Mouse (Mus musculus) induced T-regulatory cell, adult 2 months (primary cell): ENCODE measurements around the gene Nck1.

Experiments
- DNase-seq: peaks from one replicate; pipeline ENCODE4 v3.0.0-alpha.2; 2012; ENCODE audit warnings: low read depth

Nck1 gene

DNA sequence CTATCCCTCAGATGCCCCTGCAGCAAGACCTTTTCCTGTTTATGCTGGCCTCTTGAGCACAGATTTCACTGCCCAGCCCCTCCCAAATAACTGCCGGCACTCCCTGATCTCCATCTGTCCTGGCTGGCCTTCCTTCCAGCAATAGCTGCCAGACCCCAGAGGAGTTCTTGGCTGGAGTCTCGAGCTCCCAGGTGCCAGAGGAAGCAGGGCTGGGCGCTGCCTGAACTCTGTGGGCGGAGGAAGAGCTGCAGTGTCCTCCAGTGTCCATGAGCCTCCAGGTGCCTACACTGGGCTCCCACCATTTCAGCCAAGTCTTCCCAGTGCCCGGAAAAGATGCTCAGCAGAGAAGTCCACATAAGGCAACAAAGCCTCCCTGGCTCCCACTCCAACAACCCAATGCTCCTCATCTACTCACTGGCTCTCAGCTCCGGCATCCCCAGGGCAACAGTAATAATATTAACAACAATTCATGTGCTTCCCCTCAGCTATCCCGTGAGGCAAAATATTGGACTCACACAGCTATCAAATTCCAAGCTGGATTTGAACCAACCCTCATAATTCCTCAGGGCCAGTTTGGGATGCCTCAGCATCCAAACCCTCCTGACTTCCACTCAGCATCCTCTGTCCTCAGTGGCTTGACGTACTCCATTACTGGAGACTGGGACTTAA, 74.9 kb downstream of the Nck1 start:
- no peak for DNase-seq

DNA sequence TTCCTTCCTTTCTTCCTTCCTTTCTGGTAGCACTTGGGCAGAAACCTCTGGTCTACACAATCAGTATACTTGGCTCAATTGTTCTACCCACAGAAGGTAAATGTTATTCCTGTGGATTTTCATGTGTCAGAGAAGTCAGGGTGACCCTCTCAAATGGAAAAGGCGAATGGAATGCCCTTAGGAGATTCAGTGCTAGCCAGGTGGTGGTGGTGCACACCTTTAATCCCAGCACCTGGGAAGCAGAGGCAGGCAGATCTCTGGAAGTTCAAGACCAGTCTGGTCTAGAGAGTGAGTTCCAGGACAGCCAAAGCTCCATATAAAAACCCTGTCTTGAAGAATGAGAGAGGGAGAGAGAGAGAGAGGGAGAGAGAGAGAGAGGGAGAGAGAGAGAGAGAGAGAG, 75.7 kb downstream of the Nck1 start:
- no peak for DNase-seq

DNA sequence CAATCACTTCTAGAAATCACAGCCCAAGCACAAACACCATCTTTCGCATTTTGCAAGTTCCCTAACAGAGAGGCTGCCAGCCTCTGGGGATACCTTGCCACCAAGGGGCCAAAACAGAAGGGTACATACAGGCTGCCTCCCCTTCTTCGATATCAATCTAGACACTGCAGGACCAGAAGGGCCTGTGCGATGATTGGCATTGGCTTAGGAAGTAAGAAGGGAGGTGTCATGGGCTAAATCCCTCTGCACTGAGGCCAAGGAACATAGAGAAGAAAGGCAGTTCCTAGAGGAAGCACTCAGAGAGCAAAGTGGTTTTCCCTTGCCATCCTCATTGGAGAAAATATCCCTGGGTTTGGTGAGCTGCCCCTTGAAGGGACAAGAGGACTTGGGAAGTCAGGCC, 76.3 kb downstream of the Nck1 start:
- no peak for DNase-seq

DNA sequence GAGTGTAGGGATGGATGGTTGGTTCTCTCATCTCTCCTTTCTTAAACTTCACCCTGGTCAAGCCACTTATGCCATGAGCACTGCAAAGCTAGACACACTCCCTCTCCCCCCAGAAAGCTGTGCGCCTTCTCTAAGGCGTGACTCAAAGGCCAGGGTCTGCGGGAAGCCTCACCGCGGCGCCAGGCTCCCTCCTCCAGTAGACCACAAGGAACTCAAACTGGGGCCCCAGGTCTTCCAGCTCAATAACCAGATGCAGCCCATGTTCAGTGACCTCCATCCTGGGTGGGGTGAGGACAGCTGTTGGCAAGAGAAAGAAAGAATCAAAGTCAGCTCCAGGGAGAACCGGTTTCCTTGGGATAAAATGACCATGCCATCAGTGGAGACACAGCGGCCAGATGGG, 77.8 kb downstream of the Nck1 start:
- no peak for DNase-seq

DNA sequence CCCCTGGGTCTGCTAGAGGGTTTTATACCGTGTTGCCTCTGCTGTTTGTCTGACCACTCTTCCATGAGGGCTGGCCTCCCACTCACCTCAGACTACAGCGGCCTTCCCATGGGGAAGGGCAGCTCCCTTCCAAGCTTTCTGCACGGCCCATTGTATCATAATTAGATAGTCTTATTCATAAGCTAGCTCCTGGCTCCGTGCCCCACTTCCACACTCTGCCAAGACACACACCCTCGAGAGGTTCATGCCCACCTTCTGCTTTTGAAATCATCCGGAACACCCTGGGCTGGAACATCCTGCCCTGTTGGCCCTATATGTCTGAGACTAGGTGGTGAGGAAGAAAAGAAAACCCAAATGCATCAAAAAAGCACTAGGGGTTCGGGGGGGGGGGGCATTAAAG, 78.3 kb downstream of the Nck1 start:
- DNase-seq = no peak

DNA sequence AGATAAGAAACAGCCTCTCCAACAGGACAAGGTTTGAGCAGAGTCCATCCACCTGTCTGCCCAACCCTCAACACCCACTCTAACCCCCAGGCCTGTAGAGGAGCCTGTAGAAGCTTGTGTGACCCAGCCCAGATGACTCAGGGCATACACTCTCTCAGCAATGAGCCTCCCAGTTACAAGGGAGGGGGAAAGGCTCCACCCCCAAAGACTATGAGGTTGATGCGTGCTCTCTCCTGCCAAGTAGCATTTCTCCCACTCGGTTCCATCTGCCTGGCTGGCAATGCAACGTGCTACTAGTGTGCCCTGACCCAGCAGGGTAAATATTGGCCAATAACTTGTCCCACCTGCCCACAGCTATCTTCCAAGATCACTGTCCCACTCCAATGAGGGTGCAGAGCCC, 79.2 kb downstream of the Nck1 start:
- no peak for DNase-seq

DNA sequence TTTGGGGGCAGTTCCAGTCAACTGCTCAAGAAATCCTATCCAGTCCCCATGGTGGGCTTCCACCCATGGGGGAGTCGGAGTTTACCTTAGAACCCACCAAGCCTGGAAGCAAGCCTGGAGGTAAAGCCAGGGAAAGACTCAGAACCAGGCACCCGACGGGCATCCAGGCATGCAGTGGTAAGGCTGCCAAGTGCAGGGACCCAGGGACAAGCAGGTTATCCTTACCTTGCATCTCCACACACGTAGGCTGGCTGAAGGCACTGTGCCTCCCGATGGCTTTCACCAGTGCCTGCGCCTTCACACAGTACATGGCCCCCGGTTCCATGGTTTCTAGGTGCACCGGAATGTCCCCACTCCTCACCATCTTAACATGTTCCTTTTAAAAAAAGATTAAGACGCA, 79.9 kb downstream of the Nck1 start:
- no peak for DNase-seq

DNA sequence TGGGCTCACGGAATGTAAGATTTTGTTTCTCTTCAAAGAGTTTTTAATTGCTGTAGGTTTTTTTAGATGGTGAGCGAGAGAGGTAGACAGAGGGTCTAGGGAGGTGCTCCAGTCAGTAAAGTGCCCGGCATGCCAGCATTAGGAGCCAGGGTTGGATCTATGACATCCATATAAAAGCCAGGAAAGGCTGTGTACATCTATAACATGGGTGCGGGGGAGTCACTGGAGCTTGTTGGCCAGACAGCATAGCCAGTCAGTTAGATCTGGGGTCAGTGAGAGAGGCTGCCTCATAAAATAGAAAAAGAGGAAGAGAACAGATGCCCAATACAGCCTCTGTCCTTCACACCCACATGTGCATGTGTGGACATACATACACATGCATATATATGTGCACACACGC, 80.6 kb downstream of the Nck1 start:
- DNase-seq = no peak

DNA sequence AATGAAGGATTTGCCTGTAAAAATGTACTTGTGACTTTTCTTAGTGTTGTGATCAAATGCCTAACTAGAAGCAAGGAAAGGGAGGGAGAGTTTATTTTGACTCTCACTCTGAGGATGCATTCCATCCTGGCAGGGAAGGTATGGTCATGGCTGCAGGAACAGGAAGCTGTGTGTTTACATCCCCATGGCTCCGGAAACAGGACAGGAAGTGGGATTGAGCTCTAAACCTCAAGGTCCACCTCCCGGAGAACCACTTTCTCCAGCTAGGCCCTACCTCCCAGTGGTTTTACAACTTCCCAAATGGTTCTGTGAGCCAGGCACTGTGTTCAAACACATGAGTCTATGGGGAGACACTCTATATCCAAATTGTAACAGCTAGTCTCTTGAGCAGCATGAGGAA, 82.2 kb downstream of the Nck1 start:
- peak; percentile 37 for DNase-seq

DNA sequence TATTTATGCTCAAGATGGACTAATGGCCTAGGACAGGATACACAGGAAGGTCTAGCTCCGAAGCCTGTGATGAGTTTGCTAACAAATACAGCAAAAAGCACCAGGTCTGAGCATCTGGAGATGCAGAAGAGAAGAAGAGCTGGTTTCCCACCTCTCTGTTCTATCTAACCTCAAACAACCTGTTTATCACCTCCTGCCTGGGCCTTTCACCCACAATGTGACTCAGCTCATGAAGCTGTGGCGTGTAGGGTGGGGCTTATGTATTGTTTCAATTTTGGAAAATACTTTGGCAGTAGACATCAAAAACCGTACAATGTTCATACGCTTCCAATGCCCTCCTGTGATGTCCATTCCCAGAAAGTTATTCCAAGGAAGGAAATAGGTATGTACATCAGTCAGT, 83.8 kb downstream of the Nck1 start:
- peak; percentile 81 for DNase-seq

DNA sequence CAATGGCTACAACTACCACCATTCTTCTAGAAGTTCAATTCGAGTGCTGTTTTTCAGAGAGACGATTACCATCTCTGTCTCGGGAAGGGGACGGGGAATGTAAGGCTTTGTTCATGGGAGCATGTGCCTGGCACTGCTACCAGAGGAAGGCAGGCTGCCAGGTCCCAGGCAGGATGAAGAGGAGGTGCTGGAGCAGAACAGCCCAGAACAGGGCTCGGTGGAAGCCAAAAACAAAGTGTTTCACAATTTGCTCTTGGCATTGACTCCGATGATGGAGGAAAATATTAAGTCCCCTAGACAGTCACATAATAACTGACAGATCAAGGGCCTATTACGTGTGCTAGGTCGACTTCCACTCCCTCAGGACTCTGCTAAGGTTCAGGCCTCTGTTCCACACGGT, 84.3 kb downstream of the Nck1 start:
- no peak for DNase-seq

DNA sequence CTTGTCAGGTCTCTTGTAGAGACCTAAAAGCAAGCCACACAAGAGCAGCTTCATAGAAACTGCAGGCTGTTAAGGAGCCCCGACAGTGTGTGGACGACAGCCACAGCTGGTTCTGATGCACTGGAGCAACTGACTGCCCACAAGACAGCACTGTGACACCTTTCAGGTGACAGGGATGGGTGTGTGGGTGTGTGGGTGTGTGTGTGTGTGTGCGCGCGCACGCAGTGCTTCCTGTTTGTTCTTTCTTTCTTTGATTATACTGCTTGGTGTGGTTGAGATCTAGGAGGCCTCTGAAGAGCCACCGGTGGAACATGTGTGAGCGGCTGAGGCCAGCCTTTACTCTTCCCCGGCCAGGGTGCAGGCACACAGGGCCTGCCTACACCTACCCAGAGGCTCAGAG, 85.7 kb downstream of the Nck1 start:
- peak; percentile 91 for DNase-seq

DNA sequence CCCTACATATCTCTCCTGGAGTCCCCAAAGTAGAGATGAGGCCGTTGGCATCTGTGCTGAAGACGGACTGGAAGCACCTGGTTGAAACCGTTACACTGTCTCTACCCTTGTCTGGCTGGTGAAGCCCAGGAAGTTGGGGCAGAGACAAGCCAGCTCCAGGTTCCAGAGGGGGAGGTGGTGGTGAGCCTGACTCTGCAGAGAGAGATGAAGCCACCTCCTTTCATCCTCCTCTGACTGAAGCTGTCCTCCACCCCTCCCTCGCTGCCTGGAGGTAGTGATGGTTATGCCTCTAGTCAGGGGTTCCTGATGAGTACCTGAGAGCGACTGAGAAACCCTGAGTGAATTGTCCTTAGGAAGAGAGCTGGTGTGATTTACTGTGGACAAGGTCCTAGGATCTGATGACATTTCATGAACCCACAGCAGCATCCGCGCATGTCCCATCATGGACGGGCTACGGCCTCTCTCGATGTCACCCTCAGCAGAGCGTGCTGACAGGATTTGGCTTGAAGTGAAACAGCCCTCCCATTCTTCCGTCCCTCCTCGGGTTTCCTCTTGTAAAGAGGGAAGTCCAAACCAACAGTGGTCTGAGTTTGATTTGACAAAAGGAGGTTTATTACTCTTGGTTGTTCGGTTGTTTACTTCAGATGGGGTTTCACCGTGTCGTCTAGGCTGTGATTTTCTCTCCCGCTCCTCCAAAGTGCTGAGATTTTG, 87.8 kb downstream of the Nck1 start:
- peak; percentile 59 for DNase-seq

DNA sequence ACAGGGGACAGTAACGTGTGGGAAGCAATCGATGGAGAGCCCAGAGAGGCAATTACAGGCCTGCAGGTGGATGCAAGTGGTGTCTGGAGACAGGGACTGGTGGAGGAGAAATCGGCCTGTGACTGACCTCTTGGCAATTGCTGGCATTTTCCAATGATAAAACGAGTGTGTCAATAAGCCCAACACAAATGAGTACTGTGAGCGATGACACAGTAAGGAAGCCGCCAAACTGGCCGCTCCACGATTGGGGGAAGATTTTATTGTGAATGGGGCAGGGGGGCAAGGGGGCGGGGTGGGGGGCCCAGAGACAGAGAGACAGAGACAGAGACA, 91.3 kb downstream of the Nck1 start:
- DNase-seq = no peak

DNA sequence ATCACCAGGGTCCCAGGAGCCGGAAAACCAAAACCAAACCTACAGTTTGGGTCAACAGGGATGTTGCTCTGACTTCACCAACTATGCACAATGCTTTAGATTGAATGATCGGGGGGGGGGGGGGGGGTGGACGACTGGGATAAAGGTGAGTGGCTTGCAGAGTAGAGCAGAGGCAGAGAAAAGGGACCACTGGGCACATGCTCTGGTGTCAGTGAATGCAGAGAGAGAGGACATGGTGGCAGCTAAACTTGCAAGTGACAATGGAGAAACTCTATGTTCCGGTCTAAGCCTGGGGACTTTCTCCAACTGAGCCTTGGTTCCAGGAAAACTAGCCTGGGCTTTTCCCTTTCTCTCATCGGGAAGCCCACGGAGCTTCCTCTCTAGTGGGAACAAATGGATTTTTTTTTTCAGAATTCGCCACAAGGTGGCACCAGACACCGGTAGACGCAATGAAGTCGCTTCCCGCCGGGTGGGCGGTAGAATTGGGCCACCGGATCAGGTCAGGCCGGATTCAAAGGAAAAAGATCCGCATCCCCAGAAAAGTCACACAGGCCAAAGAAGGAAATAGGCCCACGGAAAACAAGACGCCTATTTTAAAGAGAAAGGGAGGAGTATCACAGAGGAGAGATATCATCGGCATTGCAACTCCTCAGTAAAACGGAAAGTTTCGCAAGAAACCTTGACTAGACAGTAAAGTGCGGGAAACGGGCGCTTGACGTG, 91.8 kb downstream of the Nck1 start:
- DNase-seq = peak; percentile 90

DNA sequence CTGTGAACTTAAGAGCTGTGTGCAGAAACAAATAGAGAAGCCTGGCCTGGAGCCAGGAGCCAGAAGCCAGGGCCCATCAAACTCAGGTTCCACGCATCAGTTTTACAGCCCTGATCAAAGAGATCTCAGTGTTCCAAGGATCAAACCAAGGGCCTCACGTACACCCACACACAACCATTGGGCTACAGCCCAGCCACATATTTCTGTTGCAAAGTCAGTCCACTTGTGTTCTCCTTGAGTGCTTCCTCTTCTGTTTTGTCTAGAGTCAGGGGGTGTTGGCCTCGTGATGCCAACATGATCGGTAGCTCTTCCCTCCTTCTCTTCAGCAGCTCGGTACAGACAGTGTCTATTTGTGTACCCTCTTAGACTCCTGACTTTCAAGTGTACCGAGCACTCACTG, 93.5 kb downstream of the Nck1 start:
- no peak for DNase-seq

DNA sequence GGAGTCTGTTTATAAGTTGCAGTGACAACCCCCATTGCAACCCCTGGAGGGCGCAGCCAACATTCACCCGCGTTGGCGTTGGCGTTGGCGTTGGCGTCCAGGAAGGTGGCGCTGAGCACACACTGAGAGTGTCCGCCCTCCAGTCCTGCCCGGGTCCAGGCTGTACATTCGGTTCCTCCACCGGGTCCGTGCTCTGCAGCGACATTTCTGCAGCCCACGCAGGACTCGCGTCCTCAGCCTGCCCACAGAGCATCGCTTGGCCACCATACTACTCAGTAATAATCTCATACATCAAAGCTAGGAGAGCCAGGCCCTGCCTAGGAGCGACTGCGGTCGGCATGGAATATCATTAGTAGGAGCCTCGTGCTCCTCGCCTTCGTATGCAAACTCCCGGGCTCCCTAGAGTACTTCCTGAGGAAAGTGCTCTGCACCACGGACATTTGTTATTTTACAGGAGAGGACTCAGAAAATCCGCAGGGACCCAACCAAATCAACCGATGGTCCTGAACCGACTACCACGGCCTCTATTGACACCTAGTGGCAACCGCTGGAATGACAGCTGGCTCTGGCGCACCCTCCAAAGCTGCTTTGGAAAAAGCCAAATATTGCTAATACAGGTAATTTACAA, 99.8 kb downstream of the Nck1 start:
- DNase-seq = peak; percentile 84
